Mouse (Mus musculus) cortical plate, adult 2 months (tissue): ENCODE results near the gene Ctsl. TPM values are rescaled to one million over a fixed set of nuclear protein-coding genes. Genes with fewer than 3 reads are reported as not detected.

Source experiments
- H3K27ac ChIP-seq: fragments of 200-500 bp; 2 replicates; pipeline ENCODE4 v1.5.1; 2012; ENCODE audit warnings: low read length, control low read depth, inconsistent platforms; ENCODE audit not compliant: insufficient read depth
- H3K4me1 ChIP-seq: fragments of 200-500 bp; 2 replicates; pipeline ENCODE4 v1.6.1; 2011; ENCODE audit warnings: low read length; ENCODE audit not compliant: control insufficient read depth, insufficient read depth
- H3K4me3 ChIP-seq: fragments of 200-500 bp; 2 replicates; pipeline ENCODE4 v1.5.1; 2011; ENCODE audit warnings: mild to moderate bottlenecking, low read length, control low read depth; ENCODE audit not compliant: insufficient read depth
- CTCF ChIP-seq: fragments of 200-500 bp; IDR thresholded peaks from 2 replicates; pipeline ENCODE4 v1.5.1; 2011; ENCODE audit warnings: mild to moderate bottlenecking, control low read depth, low read length; ENCODE audit not compliant: insufficient read depth; ENCODE audit errors: extremely low read depth
- POLR2A ChIP-seq: fragments of 200-500 bp; IDR thresholded peaks from 2 replicates; pipeline ENCODE4 v1.6.1; 2011; ENCODE audit warnings: mild to moderate bottlenecking, low read length, control low read depth; ENCODE audit not compliant: insufficient read depth; ENCODE audit errors: extremely low read depth
- polyA plus RNA-seq: library from polyadenylated mRNA; depleted of rRNA; stranded (reverse); fragments of >200 nt; gene quantifications from 2 replicates; pipeline ENCODE4 v1.2.3, GENCODE M21; 2012; rRNA removed

Gene Ctsl
- polyA plus RNA-seq, result 121 and 125 TPM in 2 replicates

GRCm38 (mm10) chr13:64370173-64370940, at the start of gene Ctsl:
Ctsl (minus strand) TSS chr13:64370890.
- TF ChIP-seq POLR2A, result peak; percentile 85
- no peak for TF ChIP-seq CTCF
- Histone ChIP-seq H3K27ac (peak within 1 kb of the TSS; percentile 50), H3K4me3 (peak within 1 kb of the TSS; percentile 96), H3K4me1 (peaks cover 2% of the 10 kb centered on the region; the same call in 1 of the 2 replicates)

DNA sequence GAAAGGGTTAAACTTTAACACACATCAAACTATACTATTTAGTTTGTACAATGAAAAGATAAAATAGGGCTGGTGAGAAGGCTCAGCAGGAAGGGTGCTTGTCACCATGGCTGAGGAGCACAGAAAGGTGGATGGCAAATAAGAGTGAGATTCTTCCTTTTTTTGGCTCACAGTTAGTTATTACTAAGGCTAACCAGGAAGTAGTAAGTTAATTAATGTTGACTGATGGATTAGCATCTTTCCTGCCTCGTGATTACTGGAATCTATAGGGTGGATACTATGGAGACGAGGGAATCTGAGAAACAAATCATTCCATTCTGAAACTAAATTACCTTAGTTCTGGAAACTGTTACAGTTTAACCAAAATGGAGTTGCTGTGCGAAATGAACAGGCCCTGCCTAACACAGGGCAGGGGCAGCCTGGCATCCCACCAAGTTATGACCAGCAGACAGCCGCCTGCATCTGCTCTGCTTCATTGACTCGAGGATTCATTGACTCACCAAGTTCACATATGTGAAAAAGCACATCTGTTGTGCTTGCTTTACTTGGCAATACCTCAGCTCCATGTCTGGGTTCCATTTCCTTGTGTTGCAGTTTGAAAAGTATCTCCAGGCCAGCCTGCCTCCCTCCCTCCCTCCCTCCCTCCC, 46.4 kb upstream of the Ctsl start:
- no peak for TF ChIP-seq POLR2A
- TF ChIP-seq CTCF, result no peak
- no peak overlapping the region for H3K4me3 ChIP-seq
- no peaks in the 10 kb centered on the region for H3K4me1 ChIP-seq
- H3K27ac ChIP-seq, result no peak overlapping the region

DNA sequence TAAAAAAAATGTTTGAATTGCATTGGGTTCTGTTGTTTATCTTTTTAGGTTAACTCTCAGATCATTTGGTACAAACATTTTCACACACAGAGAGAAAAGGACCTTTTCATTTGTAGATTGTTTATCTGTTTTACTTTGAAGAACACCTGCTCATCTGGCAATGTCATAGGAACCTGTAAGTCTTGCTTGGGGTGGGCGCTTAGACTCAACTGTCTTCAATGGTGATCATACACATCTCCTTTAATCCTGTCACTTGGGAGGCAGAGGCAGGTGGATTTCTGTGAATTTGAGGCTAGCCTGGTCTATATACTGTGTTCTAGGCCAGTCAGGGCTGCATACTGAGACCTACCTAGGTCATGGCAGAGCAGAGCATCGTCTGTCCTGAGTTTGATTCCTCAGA, 45.0 kb upstream of the Ctsl start:
- TF ChIP-seq POLR2A, result no peak
- no peak for TF ChIP-seq CTCF
- Histone ChIP-seq H3K4me3 (no peak overlapping the region), H3K4me1 (no peaks in the 10 kb centered on the region), H3K27ac (no peak overlapping the region)

DNA sequence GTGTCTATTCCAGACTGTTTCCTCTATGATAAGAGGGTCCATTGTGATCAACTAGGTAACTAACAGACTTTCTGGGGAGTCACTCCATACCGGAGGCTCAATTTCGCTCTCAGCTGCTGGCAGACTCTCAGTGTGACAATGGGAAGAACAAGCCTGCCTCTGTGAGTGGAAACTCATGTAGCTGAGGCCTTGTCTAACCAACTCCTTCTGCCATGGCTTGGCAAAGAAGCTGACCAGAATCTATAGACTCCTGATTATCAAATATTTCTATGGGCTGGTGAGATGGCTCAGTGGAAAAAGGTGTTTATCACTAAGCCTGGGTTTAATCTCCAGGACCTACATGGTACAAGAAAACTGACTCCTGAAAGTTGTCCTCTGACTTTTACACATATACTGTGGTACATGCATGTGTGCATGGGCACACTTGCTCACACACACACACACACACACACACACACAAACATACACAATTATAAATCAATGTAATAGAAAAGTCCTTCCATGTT, 42.1 kb upstream of the Ctsl start:
- Histone ChIP-seq H3K27ac (no peak overlapping the region), H3K4me3 (no peak overlapping the region), H3K4me1 (no peaks in the 10 kb centered on the region)
- TF ChIP-seq CTCF, result no peak

DNA sequence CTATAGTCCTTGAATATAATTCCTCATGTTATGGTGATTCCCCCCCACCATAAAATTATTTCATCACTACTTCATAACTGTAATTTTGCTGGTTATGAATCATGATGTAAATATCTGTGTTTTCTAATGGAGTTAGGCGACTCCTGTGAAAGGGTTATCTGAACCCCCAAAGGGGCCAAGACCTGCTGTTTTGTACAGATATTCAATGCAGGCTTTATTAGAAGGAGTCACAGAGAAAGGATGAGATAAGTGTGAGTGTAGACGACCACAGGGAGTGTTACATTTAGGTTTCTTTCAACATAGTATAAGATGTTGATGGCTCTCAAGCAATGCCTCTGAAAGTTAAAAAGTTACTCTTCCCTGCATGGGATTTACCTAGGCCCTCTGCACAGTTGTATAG, 40.6 kb upstream of the Ctsl start:
- TF ChIP-seq POLR2A (no peak), CTCF (no peak)
- H3K27ac ChIP-seq, result no peak overlapping the region
- no peaks in the 10 kb centered on the region for H3K4me1 ChIP-seq
- no peak overlapping the region for H3K4me3 ChIP-seq

DNA sequence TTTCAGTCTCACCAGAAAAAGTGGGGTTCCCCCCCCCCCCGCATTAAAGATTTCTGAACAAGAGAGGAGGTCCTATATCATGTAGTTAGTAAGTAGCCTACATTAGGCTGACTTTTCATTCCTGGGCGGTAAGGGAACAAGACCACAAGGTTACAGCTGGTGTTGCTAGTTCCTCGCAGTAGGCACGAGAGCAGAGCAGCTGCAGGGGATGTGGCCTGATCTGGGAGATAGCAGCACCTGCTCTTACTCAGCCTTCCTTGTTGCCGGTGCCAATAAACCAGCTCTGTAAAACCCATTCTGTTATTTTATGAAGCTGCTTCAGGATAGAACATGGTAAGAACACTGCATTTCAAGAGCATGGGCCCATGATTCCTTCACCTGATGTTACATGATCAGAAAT, 39.9 kb upstream of the Ctsl start:
- H3K27ac ChIP-seq, result no peak overlapping the region
- TF ChIP-seq CTCF, result no peak
- TF ChIP-seq POLR2A, result no peak
- no peaks in the 10 kb centered on the region for H3K4me1 ChIP-seq
- no peak overlapping the region for H3K4me3 ChIP-seq

DNA sequence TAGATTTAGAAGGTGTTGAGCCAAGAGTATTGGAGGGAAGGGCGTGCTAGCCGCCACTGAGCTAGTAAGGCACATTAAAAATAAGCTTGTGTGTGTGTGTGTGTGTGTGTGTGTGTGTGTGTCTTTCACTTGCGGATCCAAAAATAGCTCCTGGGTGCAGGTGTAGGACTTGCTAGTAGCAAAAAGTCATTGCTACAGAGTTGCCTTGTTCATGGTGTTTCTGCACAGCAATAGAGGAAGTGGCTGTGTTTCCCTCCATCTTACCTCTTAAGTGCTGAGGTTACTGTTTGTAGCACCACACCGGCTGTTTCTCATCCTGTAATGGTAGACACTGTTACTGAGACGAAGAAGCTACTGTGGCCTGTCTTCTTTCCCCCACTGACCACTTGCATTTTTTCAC, 37.3 kb upstream of the Ctsl start:
- Histone ChIP-seq H3K4me1 (no peaks in the 10 kb centered on the region), H3K27ac (no peak overlapping the region), H3K4me3 (no peak overlapping the region)
- TF ChIP-seq CTCF, result no peak
- TF ChIP-seq POLR2A, result no peak

DNA sequence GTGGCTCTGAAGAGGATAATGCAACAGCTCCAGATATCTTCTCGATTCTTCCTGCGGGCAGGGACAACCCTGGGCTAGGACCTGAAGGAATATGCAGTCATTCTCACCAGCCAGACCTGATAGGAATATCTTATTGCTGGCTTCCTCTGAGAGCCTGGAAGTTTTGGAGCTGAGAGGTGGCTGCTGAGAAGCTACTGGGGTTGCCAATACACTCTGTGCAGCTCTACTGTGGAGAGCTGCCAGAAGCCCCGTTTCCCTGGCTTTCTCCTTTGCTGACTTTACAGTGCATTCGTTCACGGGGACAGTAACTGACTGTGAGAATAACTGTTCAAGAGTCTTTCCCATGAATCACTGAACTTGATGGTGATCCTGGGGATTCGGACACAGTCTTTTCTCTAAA, 34.9 kb upstream of the Ctsl start:
- H3K27ac ChIP-seq, result no peak overlapping the region
- TF ChIP-seq CTCF (no peak), POLR2A (no peak)

GRCm38 (mm10) chr13:64403519-64403918, 32.8 kb upstream of the Ctsl start:
- H3K4me3 ChIP-seq, result no peak overlapping the region
- TF ChIP-seq CTCF (no peak), POLR2A (no peak)
- no peaks in the 10 kb centered on the region for H3K4me1 ChIP-seq
- no peak overlapping the region for H3K27ac ChIP-seq

More for the DNA sequence above, 34.9 kb upstream of the Ctsl start:
- no peak overlapping the region for H3K4me3 ChIP-seq
- no peaks in the 10 kb centered on the region for H3K4me1 ChIP-seq

GRCm38 (mm10) chr13:64402951-64403460, 32.3 kb upstream of the Ctsl start:
- Histone ChIP-seq H3K27ac (no peak overlapping the region), H3K4me1 (no peaks in the 10 kb centered on the region), H3K4me3 (no peak overlapping the region)
- TF ChIP-seq CTCF (no peak), POLR2A (no peak)
